Mouse (Mus musculus): Measurements from ENCODE around the gene Hps6.

Hps6 gene

DNA sequence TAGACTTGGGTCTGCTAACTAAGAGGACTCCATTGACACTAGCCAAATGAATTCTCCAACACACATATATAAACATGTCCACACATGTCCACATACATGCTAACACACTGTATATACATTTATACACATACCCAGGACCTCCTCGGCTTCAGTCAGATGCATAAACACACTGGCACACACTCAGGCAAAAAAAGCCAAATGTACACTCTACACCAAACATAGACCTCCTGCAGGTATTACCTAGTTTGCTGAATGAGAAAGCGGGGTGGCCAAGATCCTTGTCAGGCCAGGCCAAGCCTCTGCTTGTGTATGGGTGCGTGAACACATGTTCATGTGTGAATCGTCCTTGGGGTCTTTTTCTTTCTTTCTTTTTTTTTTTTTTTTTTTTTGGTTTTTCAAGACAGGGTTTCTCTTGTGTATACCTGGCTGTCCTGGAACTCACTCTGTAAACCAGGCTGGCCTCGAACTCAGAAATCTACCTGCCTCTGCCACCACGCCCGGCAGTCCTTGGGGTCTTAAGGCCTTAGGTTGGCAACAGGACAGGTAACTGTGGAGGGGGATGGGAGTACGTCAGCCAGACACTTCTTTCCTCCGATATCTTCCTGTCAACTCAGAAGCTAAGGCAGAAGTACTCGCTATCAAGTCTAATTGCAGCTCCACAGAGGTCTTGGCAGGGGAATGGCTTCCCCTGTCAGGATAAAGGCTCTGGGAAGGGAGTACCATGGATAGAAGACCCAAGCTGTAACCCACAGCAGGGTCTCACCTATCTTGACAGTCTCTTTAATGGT is 27.1 kb downstream of the Hps6 start:
- no peak for DNase-seq (ENCODE audit: extremely low spot score)

DNA sequence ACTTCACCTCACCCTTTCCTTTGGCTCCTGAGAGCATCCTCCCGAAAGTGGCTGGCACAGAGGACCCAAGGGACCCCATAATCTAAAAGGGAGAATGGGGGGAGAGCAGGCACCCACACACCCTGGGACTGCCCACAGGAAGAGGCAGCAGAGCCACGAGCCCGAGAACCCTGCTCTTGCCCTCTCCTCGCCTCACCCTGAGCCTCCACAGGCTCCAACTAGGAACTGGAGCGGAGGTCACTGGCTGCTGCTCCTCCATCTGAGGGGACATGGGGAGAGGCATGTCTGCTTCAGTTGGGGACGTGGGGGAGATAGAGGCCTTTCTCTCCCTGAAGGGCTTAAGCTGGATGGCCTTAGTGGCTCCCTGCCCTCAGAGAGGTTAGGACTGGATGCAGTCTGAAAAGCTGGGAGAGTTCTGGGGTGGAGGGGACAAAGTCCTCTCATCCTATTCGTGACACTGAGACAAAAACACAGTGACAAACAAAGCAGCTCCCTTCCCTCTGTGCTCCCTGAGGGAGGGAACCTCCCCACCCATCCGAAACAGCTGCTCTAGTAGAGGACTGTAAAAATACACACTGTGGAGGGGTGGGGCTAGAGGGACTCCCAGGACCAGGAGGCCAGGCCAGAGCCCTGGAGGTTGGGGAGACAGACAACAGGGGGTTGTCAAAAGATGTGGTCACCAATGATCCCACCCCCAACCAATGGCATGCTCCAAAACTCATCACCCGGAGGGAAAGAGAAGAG is 28.6 kb downstream of the Hps6 start:
- no peak for DNase-seq (ENCODE audit: extremely low spot score)

DNA sequence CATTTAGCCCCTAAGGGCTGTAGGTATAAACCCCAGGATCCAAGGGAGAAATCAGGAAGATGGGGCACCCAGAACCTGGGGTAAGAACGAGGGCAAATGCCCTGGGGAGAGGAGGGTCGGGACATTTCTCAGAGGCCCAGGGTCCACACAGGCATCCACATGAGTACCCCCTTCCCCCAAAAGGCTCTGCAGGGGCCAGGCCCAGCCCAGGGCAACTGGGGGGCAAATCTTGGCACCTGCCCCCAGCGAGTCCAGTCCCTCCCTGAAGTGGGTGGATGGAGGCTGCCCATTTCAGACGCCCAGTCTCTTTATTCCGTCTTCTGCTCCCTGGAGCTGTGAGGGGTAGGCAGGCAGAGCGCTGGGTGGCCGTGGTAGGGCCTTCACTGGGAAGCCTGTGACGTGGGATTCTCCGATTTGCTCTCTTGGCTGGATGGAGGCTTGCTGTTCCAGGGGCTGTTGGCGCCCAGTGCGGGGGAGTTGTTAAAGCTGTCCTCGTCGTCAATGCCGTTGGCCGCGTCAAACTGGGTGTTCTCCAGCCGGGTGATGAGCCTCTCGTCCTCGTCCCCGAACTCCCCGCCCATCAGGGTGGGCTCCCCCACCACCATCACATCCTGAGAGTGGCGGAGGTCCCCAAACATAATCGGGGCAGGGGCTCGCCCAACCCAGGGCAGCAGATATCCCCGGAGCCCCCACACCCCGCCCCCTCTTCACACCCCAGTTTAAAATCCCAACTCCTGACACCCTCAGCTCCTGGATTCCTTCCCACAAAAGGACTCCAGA is 29.6 kb downstream of the Hps6 start:
- DNase-seq (ENCODE audit: extremely low spot score): no peak

- DNase-seq (ENCODE audit: extremely low spot score): no peak
Measured at GRCm38 (mm10) chr19:46033911-46034310, 30.6 kb downstream of the Hps6 start.

- no peak for DNase-seq (ENCODE audit: extremely low spot score)
Measured at GRCm38 (mm10) chr19:46035971-46036370, 32.7 kb downstream of the Hps6 start.

GRCm38 (mm10) chr19:46036477-46037242 is 33.4 kb downstream of the Hps6 start:
- no peak for DNase-seq (ENCODE audit: extremely low spot score)

DNA sequence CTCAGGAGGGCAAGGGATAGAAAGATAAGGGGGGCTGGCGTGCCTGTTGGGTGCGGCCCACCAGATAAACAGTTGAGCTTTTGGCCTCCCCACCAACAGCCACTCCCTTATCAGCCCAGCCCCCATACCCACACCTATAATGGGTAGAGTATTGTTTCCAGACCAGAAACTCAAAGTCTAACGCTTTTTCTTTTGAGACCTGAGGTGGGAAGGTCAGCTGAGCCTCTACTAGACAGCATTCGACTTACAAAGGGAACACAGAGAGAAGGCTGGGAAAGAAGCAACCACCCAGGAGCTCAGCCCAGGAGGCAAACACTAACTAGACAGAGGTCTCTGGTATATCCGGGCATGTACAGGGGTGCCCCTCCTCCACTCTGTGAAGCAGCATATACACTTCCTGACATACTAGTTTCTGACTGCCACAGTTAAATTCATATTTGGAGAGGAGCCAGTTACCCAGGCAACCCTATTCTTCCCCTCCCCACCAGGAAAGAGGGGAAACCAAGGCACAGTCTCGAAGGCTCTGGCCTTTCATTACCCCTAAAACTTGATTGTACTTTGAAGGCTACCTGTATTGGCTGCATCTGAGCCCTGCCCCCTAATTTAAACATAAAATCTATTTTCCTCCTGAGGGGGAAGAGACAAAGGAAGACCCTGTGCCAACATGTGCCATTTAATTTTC is 34.1 kb downstream of the Hps6 start:
- DNase-seq (ENCODE audit: extremely low spot score): no peak

GRCm38 (mm10) chr19:46037925-46038850 is 34.9 kb downstream of the Hps6 start:
- no peak for DNase-seq (ENCODE audit: extremely low spot score)

DNA sequence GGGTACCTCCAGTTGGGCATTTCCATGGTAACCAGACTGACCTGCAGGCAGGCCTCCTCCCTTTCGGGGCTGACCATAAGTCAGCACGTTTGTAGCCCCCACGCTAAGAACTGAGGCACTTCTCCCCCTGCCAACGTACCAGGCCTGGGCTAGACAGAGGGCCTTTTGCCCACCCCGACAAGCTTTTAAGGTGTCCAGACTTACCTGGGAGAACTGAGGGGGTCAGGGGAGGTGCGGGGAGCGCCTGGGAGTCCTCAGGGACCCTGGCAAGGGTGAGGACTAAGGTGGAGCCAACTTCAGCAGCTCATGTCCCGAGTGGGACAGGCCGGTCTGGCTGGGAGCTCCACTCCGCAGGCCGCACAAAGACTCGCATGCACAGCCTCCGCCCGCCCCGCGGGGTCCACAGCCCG is 35.5 kb downstream of the Hps6 start:
- DNase-seq (ENCODE audit: extremely low spot score): peak; percentile 47

- peak; percentile 94 for DNase-seq (ENCODE audit: extremely low spot score)
Measured at GRCm38 (mm10) chr19:46039478-46039877, 36.2 kb downstream of the Hps6 start.

GRCm38 (mm10) chr19:46040149-46040902 is 37.0 kb downstream of the Hps6 start:
- no peak for DNase-seq (ENCODE audit: extremely low spot score)

- DNase-seq (ENCODE audit: extremely low spot score): no peak
Measured at GRCm38 (mm10) chr19:46041299-46041932, 38.1 kb downstream of the Hps6 start.

DNA sequence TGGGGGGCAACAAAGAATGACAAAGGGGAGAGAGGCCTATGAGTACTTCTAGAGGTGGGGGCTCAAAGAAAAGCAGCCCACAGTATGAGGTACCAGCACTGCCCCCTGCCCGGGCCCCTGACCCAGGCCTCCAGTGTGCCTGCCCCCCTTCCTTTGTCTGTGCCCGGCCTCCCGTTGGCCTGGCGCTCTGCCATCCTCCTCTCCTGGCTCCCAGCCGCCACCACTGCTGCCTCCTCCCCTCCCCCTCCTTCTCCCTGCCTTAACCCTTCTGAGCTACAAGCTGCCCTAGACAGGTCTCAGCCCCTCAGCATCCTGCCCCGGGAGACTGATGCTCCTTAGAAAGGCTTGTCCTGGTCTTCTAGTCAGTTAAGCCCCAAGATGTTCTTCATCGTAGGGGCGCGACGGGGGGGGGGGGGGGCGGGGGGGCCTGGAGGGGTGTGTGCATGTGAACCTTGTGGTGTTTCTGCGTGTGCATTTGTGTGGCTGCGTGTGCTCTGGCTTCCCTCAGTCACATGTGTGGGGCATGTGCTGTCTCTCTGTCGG is 38.7 kb downstream of the Hps6 start:
- peak; percentile 81 for DNase-seq (ENCODE audit: extremely low spot score)

DNA sequence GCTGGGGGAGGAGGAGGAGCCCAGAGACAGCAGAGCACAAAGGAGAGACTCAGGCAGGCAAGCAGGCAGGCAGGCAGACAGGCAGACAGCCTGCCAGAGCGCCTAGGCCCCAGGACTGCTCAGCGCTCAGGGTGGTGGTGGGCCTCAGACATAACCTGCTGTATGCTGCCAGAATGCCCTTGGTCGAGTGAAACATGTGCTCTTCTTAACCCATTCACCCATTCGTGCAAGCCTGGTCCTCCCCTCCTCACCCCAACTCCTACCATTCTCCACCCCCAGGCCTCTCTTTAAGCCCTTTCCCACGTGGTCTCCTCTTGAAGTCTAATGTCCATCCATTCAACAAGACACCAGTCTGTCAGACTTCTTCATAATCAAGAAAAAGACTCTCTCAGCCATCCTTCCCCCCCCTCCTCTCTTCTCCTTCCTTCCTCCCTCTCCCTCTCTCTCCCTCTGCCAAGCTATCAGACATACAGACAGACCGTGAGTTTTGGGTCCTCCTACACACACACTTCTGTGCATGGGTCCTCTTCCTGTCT is 39.2 kb downstream of the Hps6 start:
- DNase-seq (ENCODE audit: extremely low spot score): peak; percentile 75

GRCm38 (mm10) chr19:46043380-46043779 is 40.1 kb downstream of the Hps6 start:
- no peak for DNase-seq (ENCODE audit: extremely low spot score)

DNA sequence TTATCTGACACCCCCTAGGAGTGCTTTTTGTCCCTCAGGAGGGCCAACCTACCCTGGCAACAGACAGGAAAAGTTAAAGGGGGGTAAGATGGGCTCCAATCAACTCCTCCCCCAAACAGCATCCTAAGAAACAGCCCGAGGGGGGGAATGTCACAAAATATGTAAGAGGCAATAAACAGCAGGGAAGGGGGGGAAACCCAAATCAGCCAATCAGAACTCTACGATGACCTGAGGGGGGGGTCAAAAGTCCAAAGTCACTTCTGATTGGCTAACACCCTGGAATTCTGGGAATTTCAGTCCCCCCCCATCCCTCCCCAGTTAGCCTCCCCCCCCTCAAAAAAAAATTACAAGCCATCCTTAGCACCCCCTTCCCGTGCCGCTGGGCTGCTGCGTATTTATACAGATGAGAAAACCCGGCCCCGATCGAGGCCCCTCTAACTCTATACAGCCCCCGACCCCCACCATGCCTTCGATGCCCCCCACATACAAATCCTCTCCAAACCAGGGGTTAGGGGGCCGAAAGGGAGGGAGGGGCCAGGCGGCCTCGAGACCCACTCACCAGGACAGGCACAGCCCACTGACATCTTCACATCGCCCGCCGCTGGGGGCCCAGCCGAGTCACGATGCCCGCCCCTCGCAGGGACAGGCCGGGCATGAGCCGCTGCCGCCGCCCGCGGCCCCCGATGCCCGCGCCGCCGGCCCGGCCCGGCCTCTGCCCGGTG is 41.1 kb downstream of the Hps6 start, which contains the start of gene Pprc1:
Gene Pprc1 (plus strand): TSS at position 616 of the 722 bp plus-strand sequence.
- peak; percentile 62 for DNase-seq (ENCODE audit: extremely low spot score)

- peak; percentile 89 for DNase-seq (ENCODE audit: extremely low spot score)
Measured at GRCm38 (mm10) chr19:46044993-46045695, 41.8 kb downstream of the Hps6 start, which contains the start of gene Ldb1. Gene Ldb1, minus strand, starts transcription at chr19:46045214.

Data from embryo, embryonic 9.5 days (tissue).